Comparison of ENCODE assay signal across 9 mouse cellular contexts in the genomic region with DNA sequence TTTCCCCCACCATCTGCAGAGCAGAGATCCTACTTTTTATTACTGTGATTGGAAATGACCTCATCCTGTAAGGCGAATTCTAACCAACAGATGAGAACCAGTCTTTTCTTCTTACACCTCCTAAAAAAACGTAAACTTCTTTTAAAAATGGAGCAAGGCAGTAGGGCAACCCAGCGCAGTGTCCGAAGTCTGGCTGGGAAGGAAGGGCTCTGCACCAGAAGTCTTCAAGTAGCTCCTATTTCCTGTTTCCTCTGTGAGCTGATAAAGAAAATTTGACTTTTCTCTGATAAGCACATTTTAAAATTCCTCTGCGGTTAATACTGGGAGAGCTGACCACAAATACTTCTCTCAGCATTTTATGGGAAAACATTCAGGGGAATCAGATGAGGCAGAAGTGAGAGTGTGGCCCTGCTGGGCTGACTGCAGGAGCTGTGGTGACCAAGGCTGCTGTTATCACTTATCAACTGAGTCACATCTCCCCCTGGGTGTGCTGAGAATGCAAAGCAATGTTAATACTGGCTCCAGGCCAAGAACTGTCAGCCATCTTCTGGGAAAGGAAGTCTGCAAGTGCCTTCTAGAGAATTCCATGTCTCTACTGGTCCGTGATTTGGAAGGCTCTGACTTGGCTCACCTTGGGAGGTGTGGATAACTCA. TPM values are rescaled to one million over a fixed set of nuclear protein-coding genes. Genes with fewer than 3 reads are reported as not detected.
DNase-seq lines count a peak whose midpoint lies in the region; ATAC-seq and TF ChIP-seq lines count a peak whose summit lies in the region.
"Had no signal": no experiment of that assay in that cellular context is flagged by ENCODE, and none has a peak within 500 bp of the region (broad histone marks: within the 10 kb centered on the region; RNA-seq: fewer than 3 reads in every experiment).

No protein-coding gene starts in this region.

- WGBS in forebrain, embryonic 14.5 days: 85% methylated on average over 6 of the region's 6 CpGs
- 79% methylated on average over 6 of the region's 6 CpGs for WGBS in forebrain, postnatal 0 days

- H3K36me3 ChIP-seq in forebrain, embryonic 14.5 days (ENCODE audit: control insufficient read depth, insufficient read depth, low read length): no peaks in the 10 kb centered on the region
- no peaks in the 10 kb centered on the region for H3K36me3 ChIP-seq in forebrain, postnatal 0 days (ENCODE audit: insufficient read depth)

- no peak overlapping the region for H3K4me2 ChIP-seq in forebrain, embryonic 14.5 days (ENCODE audit: low read length)
- no peak overlapping the region for H3K4me2 ChIP-seq in forebrain, postnatal 0 days (ENCODE audit: low read depth)

- ATAC-seq in forebrain, embryonic 14.5 days: no peak
- ATAC-seq in forebrain, postnatal 0 days: no peak

- no peaks in the 10 kb centered on the region for H3K9me3 ChIP-seq in forebrain, embryonic 14.5 days (replicated peaks; ENCODE audit: control insufficient read depth, low read length)
- no peaks in the 10 kb centered on the region for H3K9me3 ChIP-seq in forebrain, postnatal 0 days (ENCODE audit: low read length)

- H3K27ac ChIP-seq in forebrain, embryonic 14.5 days (ENCODE audit: low read depth, low read length): no peak overlapping the region
- no peak overlapping the region for H3K27ac ChIP-seq in forebrain, postnatal 0 days (ENCODE audit: low read depth, low read length)

- H3K27me3 ChIP-seq in forebrain, embryonic 14.5 days (replicated peaks; ENCODE audit: control insufficient read depth, insufficient read depth, low read length): no peaks in the 10 kb centered on the region
- no peaks in the 10 kb centered on the region for H3K27me3 ChIP-seq in forebrain, postnatal 0 days (ENCODE audit: insufficient read depth, low read length)

- TF ChIP-seq CTCF in forebrain, postnatal 0 days (IDR thresholded peaks at IDR 0.05; ENCODE audit: low read depth): no peak

- H3K4me1 ChIP-seq in forebrain, embryonic 14.5 days (ENCODE audit: control insufficient read depth, insufficient read depth, low read length): no peaks in the 10 kb centered on the region
- H3K4me1 ChIP-seq in forebrain, postnatal 0 days (ENCODE audit: insufficient read depth): no peaks in the 10 kb centered on the region

- DNase-seq in forebrain, embryonic 14.5 days (ENCODE audit: low spot score): peak; percentile 23
- no peak for DNase-seq in forebrain, postnatal 0 days
- DNase-seq in adrenal gland, postnatal 14 days: peak; percentile 43
- DNase-seq in kidney, adult 18-20 months: peak; percentile 31
- peak; percentile 57 for DNase-seq in lung, postnatal 10 days
- DNase-seq in thymus, postnatal 25 days: no peak
- no peak for DNase-seq in frontal cortex, postnatal 25 days (ENCODE audit: low spot score in 2 of 2)
- no peak for DNase-seq in testis, postnatal 14 days (ENCODE audit: low spot score)
- DNase-seq: cerebellum, adult 8-10 months had no signal

- H3K9ac ChIP-seq in forebrain, embryonic 14.5 days (ENCODE audit: low read length): no peak overlapping the region
- no peak overlapping the region for H3K9ac ChIP-seq in forebrain, postnatal 0 days

- H3K4me3 ChIP-seq in forebrain, embryonic 14.5 days (ENCODE audit: low read depth, low read length): no peak overlapping the region
- H3K4me3 ChIP-seq in forebrain, postnatal 0 days (ENCODE audit: low read depth, low read length): no peak overlapping the region

RNA-seq across cellular contexts. Expression of gene Adam12, which starts 55.8 kb away (rescaled TPM):
- 1.9 and 4.8 TPM in 2 replicates for polyA plus RNA-seq in forebrain, embryonic 14.5 days (2014; fragmentation: Nextera tagmentation; extraction: Ambion mirVana)
- total RNA-seq in forebrain, postnatal 0 days (2014; rRNA removed): 13.3 and 14.2 TPM in 2 replicates
- 1.9 and 2.1 TPM in 2 replicates for polyA plus RNA-seq in forebrain, postnatal 0 days (2015; fragmentation: Nextera tagmentation; extraction: Ambion mirVana)
- total RNA-seq in adrenal gland, postnatal 14 days (2021): 20.6 and 25.0 TPM in 2 replicates

Comparison
In these comparisons a context has a peak if more than half of its experiments do, and no peak if none do; other contexts are left out.
1. DNase-seq: peak in forebrain, embryonic 14.5 days (single experiment), adrenal gland, postnatal 14 days (single experiment), kidney, adult 18-20 months (single experiment) and lung, postnatal 10 days (single experiment); none in forebrain, postnatal 0 days (single experiment), thymus, postnatal 25 days (single experiment), frontal cortex, postnatal 25 days (0 of 2) and testis, postnatal 14 days (single experiment).